Mouse (Mus musculus) thymus, adult 2 months (tissue): ENCODE results near the gene Fosl1. TPM values are rescaled to one million over a fixed set of nuclear protein-coding genes. Genes with fewer than 3 reads are reported as not detected.

Experiments used
- DNase-seq: peaks from one replicate; pipeline ENCODE4 v3.0.0; 2021
- H3K27ac ChIP-seq: fragments of 200-500 bp; 2 replicates; pipeline ENCODE4 v1.5.1; 2012; ENCODE audit warnings: low read length, control low read depth; ENCODE audit not compliant: control insufficient read depth, insufficient read depth
- H3K27me3 ChIP-seq: fragments of 200-500 bp; 2 replicates; pipeline ENCODE4 v1.6.1; 2012; ENCODE audit warnings: mild to moderate bottlenecking, low read length, moderate library complexity, mixed read lengths; ENCODE audit not compliant: control insufficient read depth, insufficient read depth
- H3K36me3 ChIP-seq: fragments of 200-500 bp; 2 replicates; pipeline ENCODE4 v1.6.1; 2012; ENCODE audit warnings: mild to moderate bottlenecking, low read length, moderate library complexity; ENCODE audit not compliant: control insufficient read depth, insufficient read depth
- H3K4me1 ChIP-seq: fragments of 200-500 bp; replicated peaks from 2 replicates; pipeline ENCODE4 v1.6.1; 2012; ENCODE audit warnings: low read length; ENCODE audit not compliant: control insufficient read depth, insufficient read depth
- H3K4me3 ChIP-seq: fragments of 200-500 bp; 2 replicates; pipeline ENCODE4 v1.5.1; 2012; ENCODE audit warnings: mild to moderate bottlenecking, low read length, control low read depth, moderate library complexity; ENCODE audit not compliant: control insufficient read depth, insufficient read depth
- CTCF ChIP-seq: fragments of 200-500 bp; IDR thresholded peaks from 2 replicates; pipeline ENCODE4 v1.5.1; 2012; ENCODE audit warnings: mild to moderate bottlenecking, control low read depth, low read length, moderate library complexity, borderline replicate concordance; ENCODE audit not compliant: control insufficient read depth, poor library complexity, insufficient read depth; ENCODE audit errors: extremely low read depth
- POLR2A ChIP-seq: fragments of 200-500 bp; IDR thresholded peaks from 2 replicates; pipeline ENCODE4 v1.6.1; 2012; ENCODE audit warnings: mild to moderate bottlenecking, low read length, control low read depth, moderate library complexity; ENCODE audit not compliant: control insufficient read depth, poor library complexity, insufficient read depth; ENCODE audit errors: extremely low read depth
- WGBS: fragments of 180-500 bp; shearing (Covaris S2); methylation state at CpG from one replicate; pipeline ENCODE4 v1.1.7; 2018; 5-methylcytosine and 5-hydroxymethylcytosine counted together
- polyA plus RNA-seq: library from polyadenylated mRNA; depleted of rRNA; stranded (reverse); fragments of >200 nt; gene quantifications from 2 replicates; pipeline ENCODE4 v1.2.3, GENCODE M21; 2012; rRNA removed

Gene Fosl1
- polyA plus RNA-seq, 1 experiment, result 0.16 TPM

DNA sequence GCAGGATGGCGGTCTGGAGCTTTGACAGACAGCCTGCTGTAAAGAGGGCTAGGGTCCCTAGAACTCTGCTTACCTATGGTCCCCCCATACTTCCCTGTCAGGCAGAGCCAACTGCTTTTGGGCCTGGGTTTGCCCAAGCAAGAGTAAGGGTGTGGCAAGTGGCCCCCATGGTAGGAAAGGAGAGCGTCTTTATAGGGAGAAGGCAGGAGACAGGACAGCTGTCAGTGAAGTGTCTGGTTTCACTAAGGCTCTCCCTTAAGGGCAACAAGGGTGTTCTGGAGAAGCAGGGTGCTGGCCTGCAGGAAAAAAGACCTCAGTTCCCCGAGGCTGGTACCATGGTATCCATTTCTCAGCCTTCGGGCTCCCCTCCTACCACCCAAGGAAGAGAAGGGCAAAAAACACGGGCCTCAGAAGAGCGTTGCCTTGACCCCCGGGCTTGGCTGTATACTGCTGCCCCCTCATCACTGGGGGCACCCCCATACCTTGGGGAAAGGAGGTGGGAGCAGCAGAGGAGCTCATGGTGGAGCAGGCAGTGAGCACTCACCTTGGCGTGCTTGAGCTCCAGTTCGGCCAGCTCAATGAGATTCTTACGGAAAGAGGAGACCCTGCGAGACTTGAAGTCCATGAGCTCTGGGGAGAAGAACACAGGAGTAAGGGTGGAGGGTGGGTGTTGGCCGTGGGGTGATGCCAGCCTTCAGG, 48.2 kb downstream of the Fosl1 start:
- TF ChIP-seq POLR2A, result no peak
- TF ChIP-seq CTCF, result no peak
- Histone ChIP-seq H3K27ac (no peak overlapping the region), H3K4me1 (0 out of 2 replicates have a peak, but pooled peaks cover 3% of the 10 kb centered on the region), H3K36me3 (peaks cover 51% of the 10 kb centered on the region), H3K4me3 (no peak overlapping the region), H3K27me3 (no peaks in the 10 kb centered on the region)
- WGBS, result 90% methylated on average over 12 of the region's 12 CpGs
- no peak for DNase-seq

DNA sequence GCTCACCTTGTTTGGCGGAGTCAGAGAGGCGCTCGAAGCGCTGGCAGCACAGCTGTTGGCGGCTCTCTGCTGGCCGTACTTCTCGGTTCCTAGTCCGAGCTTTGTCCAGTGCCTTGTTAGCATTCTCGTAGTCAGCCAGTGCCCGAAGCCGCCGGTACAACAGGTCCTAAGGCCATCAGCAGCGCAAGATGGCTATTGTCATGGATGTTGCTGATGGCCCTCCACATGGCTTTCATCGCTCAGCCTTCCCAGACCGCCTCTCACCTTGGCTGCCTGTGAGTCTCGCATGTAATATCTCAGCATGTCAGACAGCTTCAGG, 48.7 kb downstream of the Fosl1 start:
- H3K36me3 ChIP-seq, result peaks cover 51% of the 10 kb centered on the region
- WGBS, result 97% methylated on average over 16 of the region's 16 CpGs
- DNase-seq, result no peak
- TF ChIP-seq POLR2A (no peak), CTCF (no peak)
- H3K27me3 ChIP-seq, result no peaks in the 10 kb centered on the region
- H3K4me1 ChIP-seq, result 0 out of 2 replicates have a peak, but pooled peaks cover 3% of the 10 kb centered on the region
- H3K4me3 ChIP-seq, result no peak overlapping the region
- no peak overlapping the region for H3K27ac ChIP-seq

GRCm38 (mm10) chr19:5500330-5500875, 53.1 kb downstream of the Fosl1 start:
- H3K27me3 ChIP-seq, result no peaks in the 10 kb centered on the region

DNA sequence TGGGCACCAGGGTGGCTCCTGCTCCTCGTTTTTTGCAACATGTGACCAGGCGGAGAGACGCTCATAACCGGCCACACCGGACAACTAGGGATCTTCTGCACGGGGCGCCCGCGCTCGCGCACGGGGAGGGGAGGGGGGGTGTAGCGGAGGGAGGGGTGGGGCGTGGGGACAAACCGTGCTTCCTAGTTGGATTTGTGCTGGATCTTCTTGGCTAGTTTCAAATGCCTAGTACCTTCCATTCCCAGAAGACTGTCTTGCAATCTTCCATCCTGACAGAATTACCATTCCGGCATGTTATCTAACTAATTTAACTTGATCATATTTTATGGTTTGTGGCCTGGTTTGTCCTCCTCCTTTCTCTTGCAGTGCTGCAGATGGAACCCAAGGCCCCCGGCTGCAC, 56.3 kb downstream of the Fosl1 start, which contains the start of gene 1700020D05Rik:
Gene 1700020D05Rik (minus strand): TSS at position 101 of the 400 bp plus-strand sequence.
- no peak for DNase-seq
- Histone ChIP-seq H3K36me3 (no peaks in the 10 kb centered on the region), H3K4me3 (no peak within 1 kb of the TSS), H3K27me3 (no peaks in the 10 kb centered on the region), H3K27ac (no peak within 1 kb of the TSS), H3K4me1 (no peaks in the 10 kb centered on the region)
- TF ChIP-seq POLR2A, result no peak
- no peak for TF ChIP-seq CTCF
- WGBS, result 95% methylated on average over 17 of the region's 17 CpGs

More at GRCm38 (mm10) chr19:5500330-5500875, 53.1 kb downstream of the Fosl1 start:
- H3K36me3 ChIP-seq, result peaks cover 27% of the 10 kb centered on the region
- TF ChIP-seq CTCF (no peak), POLR2A (no peak)
- no peaks in the 10 kb centered on the region for H3K4me1 ChIP-seq
- H3K27ac ChIP-seq, result no peak overlapping the region
- no peak for DNase-seq
- WGBS, result 92% methylated on average over 2 of the region's 2 CpGs
- H3K4me3 ChIP-seq, result no peak overlapping the region

Other genes starting within 250 kb of the Fosl1 start
- gene Pacs1, start 174.4 kb upstream of the Fosl1 start, polyA plus RNA-seq, result 58.9 and 64.9 TPM in 2 replicates
- gene Sf3b2, start 152.1 kb upstream of the Fosl1 start, polyA plus RNA-seq, result 213 and 250 TPM in 2 replicates
- gene Gal3st3, start 149.2 kb upstream of the Fosl1 start, polyA plus RNA-seq, result 4.8 and 6.3 TPM in 2 replicates
- not detected in 2 replicates for gene Catsper1, start 111.8 kb upstream of the Fosl1 start, polyA plus RNA-seq
- gene Cst6, start 98.0 kb upstream of the Fosl1 start, polyA plus RNA-seq, result 60.2 and 101 TPM in 2 replicates
- 50.0 and 51.3 TPM in 2 replicates for gene Eif1ad, start 80.8 kb upstream of the Fosl1 start, polyA plus RNA-seq
- gene Banf1, start 80.4 kb upstream of the Fosl1 start, polyA plus RNA-seq, result 294 and 314 TPM in 2 replicates
- gene Sart1, start 58.8 kb upstream of the Fosl1 start, polyA plus RNA-seq, result 41.6 and 48.9 TPM in 2 replicates
- 0.14 and 0.59 TPM in 2 replicates for gene Tsga10ip, start 45.0 kb upstream of the Fosl1 start, polyA plus RNA-seq
- gene Drap1, start 22.6 kb upstream of the Fosl1 start, polyA plus RNA-seq, result 112 and 133 TPM in 2 replicates
- 145 and 149 TPM in 2 replicates for gene AI837181, start 22.4 kb upstream of the Fosl1 start, polyA plus RNA-seq
- gene Ccdc85b, start 10.3 kb downstream of the Fosl1 start, polyA plus RNA-seq, result 8.1 and 8.2 TPM in 2 replicates
- gene Fibp, start 13.1 kb downstream of the Fosl1 start, polyA plus RNA-seq, result 142 and 157 TPM in 2 replicates
- 49.1 and 54.3 TPM in 2 replicates for gene Ctsw, start 21.0 kb downstream of the Fosl1 start, polyA plus RNA-seq
- gene Efemp2, start 26.4 kb downstream of the Fosl1 start, polyA plus RNA-seq, result 17.3 and 21.6 TPM in 2 replicates
- gene Mus81, start 40.9 kb downstream of the Fosl1 start, polyA plus RNA-seq, result 127 and 149 TPM in 2 replicates
- gene Cfl1, start 42.9 kb downstream of the Fosl1 start, polyA plus RNA-seq, result 1,557 and 1,580 TPM in 2 replicates
- 3.3 and 3.5 TPM in 2 replicates for gene 1700020D05Rik, start 56.2 kb downstream of the Fosl1 start, polyA plus RNA-seq
- gene Snx32, start 63.0 kb downstream of the Fosl1 start, polyA plus RNA-seq, result 20.0 and 22.6 TPM in 2 replicates
- gene Ovol1, start 113.1 kb downstream of the Fosl1 start, polyA plus RNA-seq, result 1.4 and 1.9 TPM in 2 replicates
- 35.0 and 38.9 TPM in 2 replicates for gene Ap5b1, start 120.5 kb downstream of the Fosl1 start, polyA plus RNA-seq
- gene Rnaseh2c, start 154.3 kb downstream of the Fosl1 start, polyA plus RNA-seq, result 87.0 and 96.5 TPM in 2 replicates
- 90.0 and 106 TPM in 2 replicates for gene Kat5, start 162.7 kb downstream of the Fosl1 start, polyA plus RNA-seq
- gene Rela, start 189.9 kb downstream of the Fosl1 start, polyA plus RNA-seq, result 112 and 142 TPM in 2 replicates
- 267 and 301 TPM in 2 replicates for gene Sipa1, start 216.2 kb downstream of the Fosl1 start, polyA plus RNA-seq
- gene Map3k11, start 241.2 kb downstream of the Fosl1 start, polyA plus RNA-seq, result 141 and 144 TPM in 2 replicates
- 421 and 455 TPM in 2 replicates for gene Pcnx3, start 241.4 kb downstream of the Fosl1 start, polyA plus RNA-seq